Mouse (Mus musculus): ENCODE data around the gene Slit3.

Gene Slit3

DNA sequence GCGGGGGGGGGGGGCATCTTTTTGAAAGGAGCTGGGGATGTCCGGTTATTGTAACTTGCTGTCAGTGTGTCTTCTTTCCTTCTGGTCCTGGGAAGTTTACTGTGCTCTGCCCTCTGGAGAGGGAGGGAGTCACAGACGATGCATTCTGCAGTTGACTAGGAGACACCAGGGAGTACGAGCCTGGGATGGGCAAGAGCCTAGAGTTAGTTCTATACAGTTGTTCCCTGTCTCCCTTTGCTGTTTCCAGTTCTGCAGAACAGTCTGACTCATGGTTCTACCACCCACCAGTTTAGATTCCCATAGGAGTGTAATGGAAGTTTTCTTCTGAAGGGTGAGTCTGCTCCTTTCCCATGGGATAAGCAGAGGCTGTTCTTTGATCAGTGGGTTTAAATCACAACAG, 229.9 kb downstream of the Slit3 start:
- no peak for DNase-seq (ENCODE audit: low spot score)

DNA sequence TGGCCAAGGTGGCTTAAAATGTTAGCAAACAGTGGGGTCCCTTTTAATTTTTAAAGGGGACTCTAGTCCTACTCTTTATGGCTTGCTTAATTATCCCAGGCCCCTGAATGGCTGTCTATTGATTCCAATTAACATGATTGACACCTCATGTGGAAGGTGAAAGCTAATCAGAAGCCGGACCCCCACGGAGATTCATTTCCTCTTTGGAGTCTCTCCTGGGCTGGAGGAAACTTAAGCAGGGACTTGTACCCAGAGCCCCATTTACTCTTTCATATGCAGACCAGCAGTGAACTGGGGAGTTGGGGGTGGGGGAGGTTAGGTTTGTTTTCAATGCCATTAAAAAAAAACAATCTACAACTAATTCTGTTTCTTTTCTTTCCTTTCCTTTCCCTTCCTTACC, 230.4 kb downstream of the Slit3 start:
- DNase-seq (ENCODE audit: low spot score): no peak

DNA sequence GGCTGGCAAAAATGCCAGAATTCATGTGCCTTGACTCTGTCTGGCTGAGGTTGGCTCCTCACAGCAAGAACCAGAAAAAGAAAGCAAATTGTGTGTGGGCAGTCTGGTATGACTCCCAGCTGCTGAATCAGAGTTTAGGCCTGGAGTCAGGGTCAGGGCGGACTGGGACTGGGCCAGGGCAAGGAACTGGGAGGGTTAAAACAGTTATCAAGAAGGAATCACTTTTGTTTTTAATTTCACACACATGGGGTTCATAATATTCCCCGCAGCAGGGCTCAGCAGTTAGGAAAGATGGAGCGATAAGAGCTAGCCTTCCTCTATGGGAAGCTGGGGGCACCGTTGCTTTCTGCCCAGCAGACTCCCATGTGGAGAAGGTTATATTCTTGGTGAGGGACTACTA, 234.8 kb downstream of the Slit3 start:
- DNase-seq (ENCODE audit: low spot score): no peak

- DNase-seq (ENCODE audit: low spot score): no peak
Observed at GRCm38 (mm10) chr11:35361071-35361470, 240.0 kb downstream of the Slit3 start.

DNA sequence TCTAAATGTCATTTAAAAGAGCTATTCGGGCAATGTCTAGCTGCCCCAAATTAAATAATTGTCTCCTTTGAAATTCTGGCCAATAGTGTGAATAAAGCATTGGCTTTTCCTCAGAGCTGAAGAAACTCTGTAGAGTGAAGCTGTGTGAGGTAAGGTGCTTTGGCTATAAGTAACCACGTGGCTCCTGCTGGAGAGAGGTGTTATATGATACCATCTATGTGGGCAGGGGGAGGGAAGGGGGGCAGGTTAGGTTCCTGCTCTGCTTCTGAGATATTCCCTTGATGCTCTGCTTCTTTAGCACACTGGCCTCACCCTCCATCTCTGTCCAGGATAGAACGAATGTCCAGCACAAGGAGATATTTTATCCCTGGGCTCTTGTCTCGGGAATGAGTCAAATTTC, 242.0 kb downstream of the Slit3 start:
- DNase-seq (ENCODE audit: low spot score): no peak

DNA sequence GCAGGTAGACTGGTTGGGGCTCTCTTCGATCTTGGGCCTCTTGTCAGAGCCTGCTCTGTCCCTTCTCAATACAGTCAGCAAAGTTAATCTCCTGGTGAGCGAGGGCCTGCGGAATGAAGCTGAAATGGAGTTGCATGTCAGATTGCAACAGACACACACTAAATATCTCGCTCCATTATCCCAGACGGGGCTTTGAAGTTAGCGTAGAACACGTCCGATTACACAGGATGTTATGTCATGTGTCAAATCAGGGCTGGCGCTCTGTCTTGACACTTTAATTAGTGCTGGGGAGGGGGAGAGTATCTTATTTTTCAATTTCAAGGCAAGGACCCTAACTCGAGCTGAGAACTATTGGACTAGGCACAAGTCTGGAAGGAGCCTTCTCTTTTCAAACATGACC, 243.4 kb downstream of the Slit3 start:
- DNase-seq (ENCODE audit: low spot score): no peak

DNA sequence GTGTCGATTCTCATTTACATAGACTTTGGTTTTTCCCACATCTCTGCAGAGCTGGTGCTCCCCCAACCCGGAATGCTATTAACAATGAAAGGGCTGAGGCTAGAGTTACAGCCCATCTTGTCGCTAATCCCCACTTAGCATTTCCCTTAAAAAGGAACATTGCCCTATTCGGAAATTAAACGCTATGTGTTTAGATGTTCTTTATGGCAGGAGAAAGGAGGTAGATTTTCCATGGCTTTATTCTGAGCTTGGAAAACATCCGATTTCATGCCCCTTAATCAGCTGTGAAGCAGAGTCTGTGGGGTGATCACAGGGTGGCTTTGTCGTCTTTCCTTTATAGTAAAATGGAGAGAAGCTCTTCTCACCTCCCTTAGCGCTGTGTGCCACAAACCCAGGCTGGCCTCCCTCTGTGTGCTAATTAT, 244.5 kb downstream of the Slit3 start:
- no peak for DNase-seq (ENCODE audit: low spot score)

DNA sequence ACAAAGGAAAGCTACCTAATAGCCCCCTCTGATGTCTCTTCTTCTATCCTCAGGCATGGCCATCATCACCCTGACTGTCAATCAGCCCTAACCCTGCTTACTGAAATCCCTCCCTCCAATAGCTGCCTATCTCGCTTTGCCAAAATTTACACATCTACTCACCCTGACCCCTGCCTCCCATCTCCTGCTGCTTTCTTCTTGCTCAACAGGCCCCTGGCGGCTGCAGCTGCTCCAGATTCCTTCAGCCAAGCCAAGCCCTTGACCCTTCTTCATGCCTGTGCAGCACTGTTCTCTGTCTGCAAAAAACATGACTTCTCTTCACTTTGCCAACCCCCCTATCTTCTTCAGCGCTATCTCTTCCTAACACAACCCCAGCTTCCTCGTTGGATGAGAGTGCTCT, 245.6 kb downstream of the Slit3 start:
- DNase-seq (ENCODE audit: low spot score): no peak

- DNase-seq (ENCODE audit: low spot score): no peak
Observed at GRCm38 (mm10) chr11:35367248-35367647, 246.2 kb downstream of the Slit3 start.

DNA sequence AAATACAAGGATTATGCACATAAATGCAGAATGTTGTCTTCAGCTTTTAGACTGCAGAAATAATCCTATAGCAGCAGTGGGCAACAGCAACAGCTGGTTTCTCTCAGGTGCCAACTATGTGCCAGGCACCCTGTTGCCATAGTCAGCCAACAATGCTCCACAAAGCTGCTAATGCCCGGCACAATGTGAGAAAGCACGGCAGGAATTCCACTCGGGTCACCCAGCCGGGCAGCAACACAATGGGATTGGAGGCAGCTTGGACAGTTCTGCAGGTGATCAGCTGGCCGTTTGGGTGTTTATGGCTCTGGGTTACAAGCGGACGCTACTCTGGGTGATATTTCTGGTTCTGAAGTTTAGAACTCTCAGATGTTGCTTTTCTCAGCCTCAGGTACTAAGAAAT, 248.9 kb downstream of the Slit3 start:
- no peak for DNase-seq (ENCODE audit: low spot score)

DNA sequence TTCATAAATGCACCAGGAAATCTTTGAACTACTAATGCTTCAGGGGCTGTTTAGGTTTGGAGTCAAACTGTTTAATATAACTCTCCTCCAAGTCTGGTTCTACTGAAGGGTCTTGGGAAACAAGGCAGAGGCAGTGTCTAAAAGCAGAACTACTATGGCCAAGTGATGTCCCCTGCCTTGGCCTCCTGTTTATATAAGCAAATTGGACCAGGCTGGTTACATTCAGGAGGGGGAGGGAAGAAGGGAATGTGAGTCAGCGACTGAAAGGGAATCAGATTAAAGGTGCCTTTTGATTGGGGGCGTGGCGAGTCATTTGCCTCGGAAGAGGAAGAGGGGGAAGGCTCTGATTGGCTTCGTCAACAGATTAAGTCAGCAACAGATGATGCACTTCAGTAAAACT, 249.7 kb downstream of the Slit3 start:
- DNase-seq (ENCODE audit: low spot score): no peak

- no peak for DNase-seq (ENCODE audit: low spot score)
Observed at GRCm38 (mm10) chr11:35372410-35372809, 251.4 kb downstream of the Slit3 start.

DNA sequence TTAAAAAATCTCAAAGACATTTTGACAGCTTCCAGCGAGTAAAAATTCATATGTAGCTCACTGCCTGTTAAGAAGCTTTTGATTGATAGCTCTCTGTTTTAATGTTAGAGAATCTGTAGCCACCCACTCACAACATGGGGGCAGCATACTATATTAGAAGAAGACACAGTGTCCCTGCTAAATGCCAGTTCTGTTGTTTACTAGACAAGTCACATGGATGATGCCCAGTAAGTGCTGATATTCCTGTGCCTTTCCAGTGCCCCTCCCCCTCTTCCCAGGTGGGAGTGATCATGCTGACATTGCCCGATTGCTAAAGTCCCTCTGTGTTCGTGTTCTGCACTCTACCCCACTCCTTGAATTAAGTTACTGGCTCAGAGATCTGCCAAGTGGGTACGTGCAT, 254.0 kb downstream of the Slit3 start:
- no peak for DNase-seq (ENCODE audit: low spot score)

GRCm38 (mm10) chr11:35378802-35379201, 257.8 kb downstream of the Slit3 start:
- DNase-seq (ENCODE audit: low spot score): no peak

GRCm38 (mm10) chr11:35379407-35379806, 258.4 kb downstream of the Slit3 start:
- DNase-seq (ENCODE audit: low spot score): no peak

- DNase-seq (ENCODE audit: low spot score): no peak
Observed at GRCm38 (mm10) chr11:35380766-35381165, 259.7 kb downstream of the Slit3 start.

GRCm38 (mm10) chr11:35385444-35385843, 264.4 kb downstream of the Slit3 start:
- no peak for DNase-seq (ENCODE audit: low spot score)

- DNase-seq (ENCODE audit: low spot score): no peak
Observed at GRCm38 (mm10) chr11:35387826-35388225, 266.8 kb downstream of the Slit3 start.

- no peak for DNase-seq (ENCODE audit: low spot score)
Observed at GRCm38 (mm10) chr11:35388471-35388870, 267.4 kb downstream of the Slit3 start.

DNA sequence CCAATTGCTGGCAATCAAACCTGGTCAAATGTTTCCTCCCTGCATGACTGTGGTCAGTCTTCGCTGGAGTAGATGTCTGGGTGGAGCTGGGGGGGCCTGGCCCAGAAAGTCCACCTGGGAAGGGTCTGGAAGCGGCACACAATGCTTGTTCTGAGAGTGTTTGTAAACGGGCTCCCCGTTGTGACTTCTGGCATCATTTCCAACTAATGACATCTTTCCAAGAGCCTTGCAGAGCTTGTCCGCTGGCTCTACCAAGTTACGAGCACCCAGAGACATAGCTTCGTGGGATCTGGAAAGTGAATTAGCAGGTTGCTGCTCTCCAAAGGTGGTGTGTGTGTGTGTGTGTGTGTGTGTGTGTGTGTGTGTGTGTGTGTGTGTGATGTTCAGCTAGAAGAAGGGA, 268.3 kb downstream of the Slit3 start:
- no peak for DNase-seq (ENCODE audit: low spot score)

GRCm38 (mm10) chr11:35389780-35390435, 268.9 kb downstream of the Slit3 start:
- no peak for DNase-seq (ENCODE audit: low spot score)

DNA sequence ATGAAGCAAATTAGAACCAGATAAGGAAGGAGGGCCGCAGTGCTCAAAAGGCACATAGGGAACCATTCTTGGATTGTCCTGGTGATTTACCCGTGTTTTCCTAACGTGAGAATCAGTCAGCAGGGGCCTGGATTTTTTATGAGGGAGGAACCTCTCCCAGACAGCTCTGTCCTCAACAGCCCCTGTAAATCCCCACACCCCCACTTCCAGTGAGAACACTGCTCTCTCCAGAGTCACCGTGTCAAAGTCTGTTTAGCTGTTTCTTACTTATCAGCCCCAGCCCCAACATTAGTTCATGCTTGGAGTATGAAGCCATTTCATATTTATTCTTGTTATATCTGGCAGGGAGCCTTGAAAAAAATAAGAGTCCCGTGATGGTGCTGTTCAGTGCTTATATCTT, 272.8 kb downstream of the Slit3 start:
- no peak for DNase-seq (ENCODE audit: low spot score)

DNA sequence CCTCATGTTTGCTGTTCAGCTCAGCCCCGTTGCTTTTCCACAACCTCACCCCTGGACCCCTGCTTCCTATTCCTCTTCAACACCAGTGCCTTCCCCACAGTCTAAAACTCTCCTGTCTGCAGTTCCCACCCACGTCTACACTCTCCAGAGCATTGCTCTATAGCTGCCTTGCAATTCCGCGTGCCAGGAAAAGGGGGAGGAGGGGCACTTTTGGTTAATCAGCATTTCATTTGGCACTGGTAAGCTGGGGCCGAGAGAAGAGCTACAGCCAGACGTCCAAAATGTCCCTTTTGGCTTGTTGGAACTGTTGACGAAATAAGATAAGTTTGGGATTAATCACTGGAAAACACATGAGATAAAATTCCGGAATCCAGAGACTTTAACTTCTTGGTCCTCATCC, 274.4 kb downstream of the Slit3 start:
- peak; percentile 50 for DNase-seq (ENCODE audit: low spot score)

GRCm38 (mm10) chr11:35398353-35398752, 277.3 kb downstream of the Slit3 start:
- no peak for DNase-seq (ENCODE audit: low spot score)

DNA sequence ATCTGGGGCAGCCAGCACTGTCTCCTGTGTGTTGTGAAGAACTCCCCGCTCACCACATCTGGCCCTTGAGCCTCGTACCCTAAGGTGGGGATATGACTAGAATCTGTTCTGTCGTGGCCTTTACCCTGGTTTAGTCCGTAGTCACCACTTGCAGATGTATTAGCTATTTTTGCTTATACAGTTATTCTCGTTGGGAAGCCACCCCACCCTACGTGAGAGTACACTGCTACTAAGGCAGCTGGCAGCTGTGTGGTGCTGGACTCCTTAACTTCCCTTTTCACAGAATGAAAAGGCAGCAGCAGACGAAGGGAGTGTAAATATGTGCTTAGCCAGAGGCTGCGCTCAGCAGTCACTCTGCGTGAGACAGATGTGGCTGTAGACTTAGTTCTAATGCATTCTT, 282.5 kb downstream of the Slit3 start:
- no peak for DNase-seq (ENCODE audit: low spot score)

Data from testis, postnatal 10 days (tissue).